Mouse (Mus musculus) forebrain, postnatal 0 days (tissue): ENCODE measurements around the gene Grm2. TPM values are rescaled to one million over a fixed set of nuclear protein-coding genes. Genes with fewer than 3 reads are reported as not detected.

Source experiments
- ATAC-seq: fragments of 200-750 bp; cut with Nextera tagmentation; 2 replicates; pipeline ENCODE4 v1.8.0; 2017; ENCODE audit warnings: mild to moderate bottlenecking, moderate library complexity
- DNase-seq: peaks from one replicate; pipeline ENCODE4 v3.0.0-alpha.2; 2015
- H3K27ac ChIP-seq: fragments of 300-500 bp; sonication (generic); 2 replicates; pipeline ENCODE4 v1.5.1; 2014; ENCODE audit warnings: low read depth, mild to moderate bottlenecking, antibody characterized with exemption, low read length, moderate library complexity, mixed read lengths
- H3K27me3 ChIP-seq: fragments of 300-500 bp; sonication (generic); 2 replicates; pipeline ENCODE4 v1.6.1; 2014; ENCODE audit warnings: mild to moderate bottlenecking, low read length, mixed read lengths; ENCODE audit not compliant: insufficient read depth
- H3K36me3 ChIP-seq: fragments of 300-500 bp; sonication (generic); 2 replicates; pipeline ENCODE4 v1.6.1; 2014; ENCODE audit warnings: mild to moderate bottlenecking, moderate library complexity; ENCODE audit not compliant: insufficient read depth
- H3K4me1 ChIP-seq: fragments of 300-500 bp; sonication (generic); 2 replicates; pipeline ENCODE4 v1.6.1; 2014; ENCODE audit warnings: antibody characterized with exemption; ENCODE audit not compliant: insufficient read depth
- H3K4me2 ChIP-seq: fragments of 300-500 bp; sonication (generic); 2 replicates; pipeline ENCODE4 v1.6.1; 2014; ENCODE audit warnings: low read depth, mild to moderate bottlenecking, moderate library complexity
- H3K4me3 ChIP-seq: fragments of 300-500 bp; sonication (generic); 2 replicates; pipeline ENCODE4 v1.5.1; 2014; ENCODE audit warnings: low read depth, low read length, mixed read lengths
- H3K9ac ChIP-seq: fragments of 300-500 bp; sonication (generic); 2 replicates; pipeline ENCODE4 v1.6.1; 2014; ENCODE audit warnings: mild to moderate bottlenecking
- H3K9me3 ChIP-seq: fragments of 300-500 bp; sonication (generic); 2 replicates; pipeline ENCODE4 v1.6.1; 2016; ENCODE audit warnings: low read length
- CTCF ChIP-seq: sonication (generic); IDR thresholded peaks from 2 replicates; pipeline ENCODE4 v1.5.1; 2016; ENCODE audit warnings: antibody characterized with exemption, control low read depth, low read depth
- WGBS: fragments of 180-500 bp; shearing (Covaris S2); extraction: QIAGEN DNeasy Blood & Tissue Kit; methylation state at CpG from one replicate; pipeline ENCODE4 v1.1.7; 2014; 5-methylcytosine and 5-hydroxymethylcytosine counted together
- polyA plus RNA-seq: library from polyadenylated mRNA; unstranded; fragments of >200 nt; fragmentation: Nextera tagmentation; extraction: Ambion mirVana; gene quantifications from 2 replicates; pipeline ENCODE4 v1.2.1, GENCODE M21; 2015
- total RNA-seq: library from RNA; depleted of rRNA; stranded (reverse); fragments of >200 nt; gene quantifications from 2 replicates; pipeline ENCODE4 v1.2.3, GENCODE M21; 2014; rRNA removed

Gene Grm2
- total RNA-seq (13.6 and 14.6 TPM in 2 replicates), polyA plus RNA-seq (19.8 and 20.7 TPM in 2 replicates)

DNA sequence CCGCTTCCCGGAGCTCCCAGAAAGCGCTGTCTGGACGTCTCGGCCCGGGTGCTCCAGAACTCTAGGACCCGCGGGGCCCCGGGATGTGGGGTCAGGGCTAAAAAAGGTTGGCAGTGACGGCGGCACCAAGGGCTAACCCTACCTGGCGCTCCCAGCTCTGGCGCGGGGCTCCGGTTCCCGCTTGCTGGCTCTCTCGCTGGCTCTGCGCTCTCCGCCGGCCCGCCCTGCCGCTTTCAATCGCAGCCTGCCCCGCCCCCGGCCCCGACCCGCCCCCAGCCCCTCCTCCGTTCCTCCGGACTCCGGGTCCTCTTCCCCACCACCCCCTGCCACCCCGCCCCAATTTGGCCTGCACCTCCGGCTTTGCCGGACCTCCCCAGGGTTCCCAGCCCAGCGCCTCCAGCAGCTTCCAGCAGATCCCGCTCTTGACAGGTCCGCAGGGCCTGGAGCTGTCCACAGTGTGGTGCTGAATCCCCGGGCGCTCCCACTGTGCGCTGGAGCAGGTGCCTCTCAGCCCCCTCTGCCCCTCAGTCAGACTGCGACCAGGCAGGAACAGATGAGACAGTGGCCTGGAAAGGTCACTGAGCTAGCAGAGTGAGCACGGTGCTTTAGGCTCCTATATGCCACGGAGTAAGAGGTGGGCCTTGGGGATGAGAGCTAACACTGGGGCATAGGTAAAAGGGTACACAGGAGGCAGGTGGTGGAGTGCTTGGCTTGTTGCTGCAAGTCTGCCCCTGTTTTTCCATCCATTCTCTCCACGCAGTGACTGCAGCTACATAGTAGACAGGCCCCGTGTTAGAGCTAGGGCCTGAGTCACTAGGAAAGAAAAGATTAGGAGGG lies at the start of gene Grm2:
Gene Grm2 (minus strand): TSS at position 199 of the 837 bp plus-strand sequence.
- peaks cover 17% of the 10 kb centered on the region for H3K36me3 ChIP-seq
- no peaks in the 10 kb centered on the region for H3K9me3 ChIP-seq
- no peaks in the 10 kb centered on the region for H3K27me3 ChIP-seq
- H3K27ac ChIP-seq = peak within 1 kb of the TSS; percentile 35; the same call in 1 of the 2 replicates
- H3K4me3 ChIP-seq = peak within 1 kb of the TSS; percentile 58
- no peaks in the 10 kb centered on the region for H3K4me1 ChIP-seq
- H3K9ac ChIP-seq = peak within 1 kb of the TSS; percentile 63
- under 1% methylated on average over 31 of the region's 44 CpGs for WGBS
- H3K4me2 ChIP-seq = peak within 1 kb of the TSS; percentile 82
- peak; percentile 56 for DNase-seq
- ATAC-seq = peak; percentile 68
- TF ChIP-seq CTCF = peak; percentile 12; the same call in 1 of the 2 replicates

DNA sequence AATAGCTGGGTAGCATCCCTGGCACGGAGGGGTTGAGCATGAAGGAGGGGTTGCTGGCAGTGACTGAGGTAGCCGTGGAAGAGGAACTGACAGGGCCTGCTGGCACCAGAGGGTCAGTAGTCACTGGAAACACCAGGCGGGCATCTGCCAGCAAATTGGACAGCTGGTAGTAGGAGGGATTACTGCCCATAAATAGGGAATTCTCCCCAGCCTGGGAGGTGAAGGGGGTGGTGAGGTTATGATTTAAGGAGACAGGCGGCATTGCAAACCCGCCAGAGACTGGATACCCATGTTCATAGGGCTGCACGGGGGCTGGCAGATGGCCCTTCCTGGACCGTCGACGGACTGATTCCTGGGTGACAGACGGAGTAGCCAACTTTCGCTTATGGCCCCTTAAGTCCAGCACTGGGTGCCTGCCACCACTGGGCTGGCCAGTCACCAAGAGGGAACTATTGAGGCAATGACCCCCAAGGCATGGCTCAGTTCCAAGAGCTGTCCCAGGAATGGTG lies 37.1 kb upstream of the Grm2 start:
- Histone ChIP-seq H3K27me3 (no peaks in the 10 kb centered on the region), H3K36me3 (peaks cover 48% of the 10 kb centered on the region), H3K9ac (no peak overlapping the region), H3K27ac (no peak overlapping the region), H3K4me2 (no peak overlapping the region), H3K9me3 (no peaks in the 10 kb centered on the region), H3K4me3 (no peak overlapping the region), H3K4me1 (no peaks in the 10 kb centered on the region)
- DNase-seq (no peak), ATAC-seq (0 out of 2 replicates have a peak, but pooled peaks have one; percentile 34)
- TF ChIP-seq CTCF = no peak
- 71% methylated on average over 11 of the region's 11 CpGs for WGBS

DNA sequence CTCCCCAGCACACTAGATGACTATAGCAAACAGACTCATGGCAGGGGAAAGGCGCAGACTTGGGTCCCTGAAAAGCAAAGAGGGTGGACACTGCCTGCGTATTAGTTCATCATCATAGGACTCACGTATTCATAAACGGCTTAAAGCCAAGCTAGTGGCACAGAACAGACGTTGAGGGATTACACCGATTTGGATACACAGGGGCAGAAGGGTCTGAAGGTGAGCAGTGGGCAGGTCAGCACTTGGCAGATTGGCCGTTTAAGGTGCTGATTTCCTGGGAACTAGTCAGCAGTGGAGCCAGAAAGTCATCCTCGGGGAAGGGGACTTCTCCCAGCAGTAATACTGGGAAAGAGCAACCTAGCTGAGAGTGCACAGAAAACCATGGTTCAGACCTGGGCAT lies 33.0 kb upstream of the Grm2 start:
- no peaks in the 10 kb centered on the region for H3K9me3 ChIP-seq
- DNase-seq (no peak), ATAC-seq (no peak)
- H3K36me3 ChIP-seq = peaks cover 19% of the 10 kb centered on the region
- no peak overlapping the region for H3K4me3 ChIP-seq
- WGBS = 88% methylated on average over 8 of the region's 8 CpGs
- no peaks in the 10 kb centered on the region for H3K27me3 ChIP-seq
- TF ChIP-seq CTCF = no peak
- H3K4me2 ChIP-seq = no peak overlapping the region
- H3K27ac ChIP-seq = no peak overlapping the region
- no peak overlapping the region for H3K9ac ChIP-seq
- no peaks in the 10 kb centered on the region for H3K4me1 ChIP-seq

DNA sequence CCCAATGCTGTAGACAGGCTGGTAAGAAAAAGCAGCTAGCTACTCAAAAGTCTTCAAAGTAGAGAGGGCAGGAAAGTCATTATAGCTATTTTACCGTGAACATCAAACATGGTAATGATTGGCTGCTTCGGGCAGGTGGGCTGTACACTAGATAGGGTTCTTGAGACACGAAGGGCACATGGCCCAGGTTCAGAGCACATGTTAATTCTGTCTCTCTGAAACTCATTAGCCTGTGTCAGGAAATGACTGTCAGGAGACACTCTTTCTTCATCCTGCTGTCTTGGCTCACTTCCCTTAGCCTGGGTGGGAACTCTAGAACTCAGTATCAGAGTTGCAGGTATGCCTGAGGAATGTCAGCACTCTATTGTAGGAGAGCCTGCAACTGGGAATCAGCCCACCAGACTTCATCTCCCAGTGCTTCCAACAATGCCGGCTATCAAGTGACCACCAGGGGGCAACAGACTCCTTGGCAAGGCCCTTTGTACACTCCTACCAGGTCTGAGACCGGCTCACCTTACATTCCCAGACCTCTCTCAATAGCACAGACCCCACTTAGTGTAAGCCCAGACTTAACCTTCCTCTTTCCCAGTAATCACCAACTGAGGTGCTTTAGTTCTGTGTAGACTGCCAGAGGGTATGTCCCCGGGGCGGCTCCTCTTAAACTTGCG lies 31.2 kb upstream of the Grm2 start:
- WGBS = 32% methylated on average over 8 of the region's 8 CpGs

DNA sequence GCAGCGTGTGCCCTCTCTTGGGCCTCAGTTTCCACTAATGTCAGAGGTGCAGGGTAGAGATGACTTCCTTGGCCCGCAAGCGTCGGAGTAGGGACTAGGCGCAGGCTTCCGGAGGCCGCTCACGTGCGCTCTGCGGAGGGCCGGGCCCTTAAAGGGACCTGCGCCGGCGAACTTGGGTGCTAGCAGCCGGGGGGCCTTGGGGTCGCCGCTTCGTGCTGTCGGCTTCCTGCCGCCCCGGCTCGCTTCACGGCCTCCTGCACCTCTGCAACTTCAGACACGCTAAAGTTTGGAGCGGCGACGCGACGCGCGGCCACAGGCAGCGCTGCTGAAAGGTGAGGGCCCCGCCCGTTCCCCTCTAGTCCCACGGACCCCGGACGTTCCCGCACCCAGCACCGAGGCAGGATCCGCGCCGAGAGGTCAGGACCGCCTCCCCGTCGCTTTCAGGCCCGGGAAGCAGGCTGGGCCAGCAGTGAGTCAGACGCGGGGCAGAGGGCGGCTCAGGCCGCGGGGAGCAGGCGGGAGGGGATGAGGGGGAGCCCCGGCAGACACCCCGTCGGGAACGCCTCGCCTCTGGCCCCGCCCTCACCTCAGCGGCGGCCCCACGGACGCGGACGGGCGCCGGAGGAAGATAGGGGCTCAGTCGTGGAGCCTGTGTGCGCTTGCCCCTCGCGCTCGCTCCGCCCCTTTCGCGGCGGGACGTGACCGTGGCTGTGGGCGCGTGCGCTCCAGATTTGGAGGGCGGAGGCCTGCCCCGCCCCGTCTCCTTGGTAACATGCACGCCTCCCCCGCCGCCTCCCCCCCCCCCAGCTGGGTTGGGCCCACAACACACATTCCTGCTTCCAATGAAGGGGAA lies 29.6 kb upstream of the Grm2 start, which contains the start of gene Tex264:
Gene Tex264 (minus strand): TSS at position 679 of the 853 bp plus-strand sequence.
- H3K4me2 ChIP-seq = peak within 1 kb of the TSS; percentile 95
- no peaks in the 10 kb centered on the region for H3K4me1 ChIP-seq
- ATAC-seq (peak; percentile 93), DNase-seq (peak; percentile 89)
- peak within 1 kb of the TSS; percentile 64 for H3K27ac ChIP-seq
- peak within 1 kb of the TSS; percentile 63 for H3K9ac ChIP-seq
- no peaks in the 10 kb centered on the region for H3K27me3 ChIP-seq
- H3K4me3 ChIP-seq = peak within 1 kb of the TSS; percentile 82
- 0 out of 2 replicates have a peak, but pooled peaks have one; percentile 1 for TF ChIP-seq CTCF
- peaks cover 16% of the 10 kb centered on the region for H3K36me3 ChIP-seq
- WGBS = under 1% methylated on average over 80 of the region's 86 CpGs
- no peaks in the 10 kb centered on the region for H3K9me3 ChIP-seq

More for the DNA sequence above, 31.2 kb upstream of the Grm2 start:
- Histone ChIP-seq H3K4me3 (no peak overlapping the region), H3K4me2 (no peak overlapping the region), H3K36me3 (peaks cover 4% of the 10 kb centered on the region), H3K4me1 (no peaks in the 10 kb centered on the region), H3K9ac (no peak overlapping the region), H3K27me3 (no peaks in the 10 kb centered on the region), H3K9me3 (no peaks in the 10 kb centered on the region), H3K27ac (no peak overlapping the region)
- ATAC-seq = 0 out of 2 replicates have a peak, but pooled peaks have one; percentile 24
- DNase-seq = peak; percentile 72
- peak; percentile 84 for TF ChIP-seq CTCF

DNA sequence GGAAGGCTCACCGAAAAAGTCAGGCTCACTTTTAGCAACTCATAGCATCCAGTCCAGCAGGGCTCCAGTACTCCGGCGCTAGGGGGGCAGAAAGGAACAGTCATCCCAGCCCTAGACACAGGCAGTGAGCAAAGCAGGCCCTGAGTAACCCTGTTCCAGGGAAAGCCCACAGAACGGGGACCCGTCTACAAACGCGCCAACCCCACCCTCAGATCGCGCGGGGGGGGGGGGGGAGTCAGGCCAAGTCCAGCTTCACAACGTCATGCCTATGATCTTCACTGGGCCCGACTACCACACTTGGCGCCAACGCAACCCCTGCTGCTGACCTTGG lies 29.0 kb upstream of the Grm2 start:
- peak overlapping the region; percentile 95 for H3K4me2 ChIP-seq
- ATAC-seq (peak; percentile 17; the same call in 1 of the 2 replicates), DNase-seq (no peak)
- H3K9me3 ChIP-seq = no peaks in the 10 kb centered on the region
- no peaks in the 10 kb centered on the region for H3K27me3 ChIP-seq
- peak overlapping the region; percentile 82 for H3K4me3 ChIP-seq
- no peak for TF ChIP-seq CTCF
- H3K9ac ChIP-seq = peak overlapping the region; percentile 63
- H3K27ac ChIP-seq = no peak overlapping the region
- no peaks in the 10 kb centered on the region for H3K4me1 ChIP-seq
- peaks cover 21% of the 10 kb centered on the region for H3K36me3 ChIP-seq
- WGBS = 8% methylated on average over 8 of the region's 14 CpGs
